Mouse (Mus musculus) kidney, postnatal 0 days (tissue): ENCODE measurements around the gene Map4k1. TPM values are rescaled to one million over a fixed set of nuclear protein-coding genes. Genes with fewer than 3 reads are reported as not detected.

ENCODE experiments used
- ATAC-seq: fragments of 200-750 bp; cut with Nextera tagmentation; replicated peaks from 2 replicates; pipeline ENCODE4 v1.8.0; 2017; ENCODE audit warnings: low read depth, moderate number of reproducible peaks, moderate TSS enrichment, moderate library complexity; ENCODE audit not compliant: low FRiP score
- DNase-seq: peaks from one replicate; pipeline ENCODE4 v3.0.0-alpha.2; 2016; ENCODE audit warnings: low spot score
- H3K27ac ChIP-seq: fragments of 300-500 bp; sonication (generic); 2 replicates; pipeline ENCODE4 v1.5.1; 2014; ENCODE audit warnings: mild to moderate bottlenecking
- H3K27me3 ChIP-seq: fragments of 300-500 bp; sonication (generic); 2 replicates; pipeline ENCODE4 v1.6.1; 2014; ENCODE audit warnings: low read length, mixed read lengths; ENCODE audit not compliant: insufficient read depth
- H3K36me3 ChIP-seq: fragments of 300-500 bp; sonication (generic); 2 replicates; pipeline ENCODE4 v1.6.1; 2014; ENCODE audit warnings: low read length, mixed read lengths; ENCODE audit not compliant: insufficient read depth
- H3K4me1 ChIP-seq: fragments of 300-500 bp; sonication (generic); replicated peaks from 2 replicates; pipeline ENCODE4 v1.6.1; 2014; ENCODE audit warnings: antibody characterized with exemption, low read length, mixed read lengths; ENCODE audit not compliant: insufficient read depth
- H3K4me2 ChIP-seq: fragments of 300-500 bp; sonication (generic); 2 replicates; pipeline ENCODE4 v1.6.1; 2014; ENCODE audit warnings: mild to moderate bottlenecking, low read length, moderate library complexity, mixed read lengths
- H3K4me3 ChIP-seq: fragments of 300-500 bp; sonication (generic); replicated peaks from 2 replicates; pipeline ENCODE4 v1.5.1; 2014; ENCODE audit warnings: low read depth, low read length
- H3K9ac ChIP-seq: fragments of 300-500 bp; sonication (generic); 2 replicates; pipeline ENCODE4 v1.6.1; 2014; ENCODE audit warnings: low read depth, low read length
- H3K9me3 ChIP-seq: fragments of 300-500 bp; sonication (generic); replicated peaks from 2 replicates; pipeline ENCODE4 v1.6.1; 2016; ENCODE audit warnings: low read length, inconsistent platforms, mixed read lengths
- CTCF ChIP-seq: IDR thresholded peaks from 2 replicates; pipeline ENCODE4 v1.5.1; 2016; ENCODE audit warnings: antibody characterized with exemption, low read depth, mild to moderate bottlenecking, moderate library complexity
- WGBS: fragments of 180-500 bp; shearing (Covaris S2); extraction: QIAGEN DNeasy Blood & Tissue Kit; methylation state at CpG from one replicate; pipeline ENCODE4 v1.1.7; 2014; 5-methylcytosine and 5-hydroxymethylcytosine counted together
- polyA plus RNA-seq: library from polyadenylated mRNA; unstranded; fragments of >200 nt; fragmentation: Nextera tagmentation; extraction: Ambion mirVana; gene quantifications from 2 replicates; pipeline ENCODE4 v1.2.1, GENCODE M21; 2015

Map4k1 gene
- polyA plus RNA-seq, 1 experiment from 2014 or later, result 7.6 TPM

DNA sequence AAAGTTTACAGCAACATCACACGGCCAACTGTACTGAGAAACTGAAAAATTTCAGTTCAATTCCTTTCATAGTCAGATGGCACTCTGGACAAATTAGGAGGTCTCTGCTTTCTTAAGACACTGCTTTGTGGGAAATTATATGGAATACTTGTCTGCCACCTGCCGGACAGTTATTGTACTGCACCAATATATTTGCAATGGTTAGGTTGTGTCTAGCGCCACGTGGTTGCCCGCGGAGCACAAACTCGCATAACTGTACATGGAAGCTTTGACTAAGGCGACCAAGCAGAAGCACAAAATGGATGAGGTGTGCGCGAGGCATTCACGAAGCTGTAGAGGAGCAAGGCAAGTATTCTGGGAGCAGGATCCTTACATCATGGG lies 57.7 kb downstream of the Map4k1 start:
- TF ChIP-seq CTCF, result peak; percentile 98
- Histone ChIP-seq H3K9ac (no peak overlapping the region), H3K27ac (no peak overlapping the region), H3K4me2 (peak overlapping the region; percentile 61), H3K4me1 (peaks cover 14% of the 10 kb centered on the region; the same call in 1 of the 2 replicates), H3K9me3 (no peaks in the 10 kb centered on the region), H3K36me3 (no peaks in the 10 kb centered on the region), H3K27me3 (no peaks in the 10 kb centered on the region), H3K4me3 (peak overlapping the region; percentile 23)
- 1% methylated on average over 11 of the region's 11 CpGs for WGBS
- peak; percentile 94 for DNase-seq
- 0 out of 2 replicates have a peak, but pooled peaks have one; percentile 25 for ATAC-seq

DNA sequence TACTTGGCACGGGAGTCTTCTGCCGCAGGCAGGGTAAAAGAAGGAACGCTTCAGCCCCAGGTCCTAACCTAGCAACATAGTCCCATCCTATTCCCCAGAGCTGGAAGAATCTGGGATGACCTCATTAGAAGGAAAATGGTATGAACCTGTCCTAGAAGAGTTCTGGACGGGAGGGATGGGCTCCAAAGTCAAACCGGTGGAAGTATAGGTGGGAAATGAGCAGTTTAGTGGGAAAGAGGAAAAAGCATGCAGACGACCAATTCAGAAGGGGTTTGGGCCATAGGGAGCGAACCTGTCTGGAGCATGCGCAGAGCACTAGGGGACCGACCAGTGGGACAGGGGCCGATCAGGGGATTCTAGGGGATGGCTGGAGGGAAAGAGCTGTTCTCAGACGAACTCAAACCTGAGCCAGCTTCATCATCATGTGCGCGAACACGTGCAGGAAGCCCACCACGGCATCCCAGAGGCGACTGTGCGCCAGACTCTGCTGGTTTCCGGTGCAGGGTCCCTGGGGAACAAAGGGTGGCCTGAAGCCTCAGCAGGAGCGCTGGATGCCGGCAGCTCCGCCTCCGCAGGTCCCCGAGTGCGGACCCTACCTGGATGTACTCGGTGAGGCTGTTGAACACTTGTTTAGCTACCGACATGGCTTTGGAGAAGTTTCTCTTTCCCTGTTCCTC lies 58.3 kb downstream of the Map4k1 start:
- 1% methylated on average over 26 of the region's 26 CpGs for whole genome bisulfite sequencing
- no peak overlapping the region for H3K27ac ChIP-seq
- no peak for ATAC-seq

DNA sequence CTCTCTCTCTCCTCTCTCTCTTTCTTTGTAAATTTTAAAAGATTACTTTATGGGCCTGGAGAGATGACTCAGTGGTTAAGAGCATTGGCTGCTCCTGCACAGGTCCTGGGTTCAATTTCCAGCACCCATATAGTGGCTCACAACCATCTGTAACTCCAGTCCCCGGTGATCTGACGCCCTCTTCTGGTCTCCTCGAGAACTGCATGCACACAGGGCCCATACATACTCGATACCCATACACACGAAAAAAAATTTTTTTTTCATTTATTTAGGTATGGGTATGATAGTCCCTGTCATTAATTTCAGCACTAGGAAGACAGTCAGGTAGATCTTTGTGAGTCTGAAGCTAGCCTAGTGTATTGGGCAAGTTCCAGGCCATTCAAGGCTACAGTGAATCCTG lies 59.3 kb downstream of the Map4k1 start:
- 84% methylated on average over 5 of the region's 5 CpGs for WGBS
- H3K4me1 ChIP-seq, result peaks cover 14% of the 10 kb centered on the region; the same call in 1 of the 2 replicates
- H3K27ac ChIP-seq, result no peak overlapping the region
- no peaks in the 10 kb centered on the region for H3K9me3 ChIP-seq
- no peak for ATAC-seq
- no peaks in the 10 kb centered on the region for H3K36me3 ChIP-seq
- DNase-seq, result no peak
- no peaks in the 10 kb centered on the region for H3K27me3 ChIP-seq
- peak; percentile 37; the same call in 1 of the 2 replicates for TF ChIP-seq CTCF
- H3K9ac ChIP-seq, result no peak overlapping the region
- H3K4me2 ChIP-seq, result no peak overlapping the region
- no peak overlapping the region for H3K4me3 ChIP-seq

More for the DNA sequence above, 58.3 kb downstream of the Map4k1 start:
- peak overlapping the region; percentile 51 for H3K9ac ChIP-seq
- H3K27me3 ChIP-seq, result no peaks in the 10 kb centered on the region
- peak overlapping the region; percentile 61 for H3K4me2 ChIP-seq
- H3K9me3 ChIP-seq, result no peaks in the 10 kb centered on the region
- no peak for TF ChIP-seq CTCF
- H3K4me3 ChIP-seq, result peak overlapping the region; percentile 23
- peak; percentile 35 for DNase-seq
- peaks cover 14% of the 10 kb centered on the region; the same call in 1 of the 2 replicates for H3K4me1 ChIP-seq
- H3K36me3 ChIP-seq, result no peaks in the 10 kb centered on the region

DNA sequence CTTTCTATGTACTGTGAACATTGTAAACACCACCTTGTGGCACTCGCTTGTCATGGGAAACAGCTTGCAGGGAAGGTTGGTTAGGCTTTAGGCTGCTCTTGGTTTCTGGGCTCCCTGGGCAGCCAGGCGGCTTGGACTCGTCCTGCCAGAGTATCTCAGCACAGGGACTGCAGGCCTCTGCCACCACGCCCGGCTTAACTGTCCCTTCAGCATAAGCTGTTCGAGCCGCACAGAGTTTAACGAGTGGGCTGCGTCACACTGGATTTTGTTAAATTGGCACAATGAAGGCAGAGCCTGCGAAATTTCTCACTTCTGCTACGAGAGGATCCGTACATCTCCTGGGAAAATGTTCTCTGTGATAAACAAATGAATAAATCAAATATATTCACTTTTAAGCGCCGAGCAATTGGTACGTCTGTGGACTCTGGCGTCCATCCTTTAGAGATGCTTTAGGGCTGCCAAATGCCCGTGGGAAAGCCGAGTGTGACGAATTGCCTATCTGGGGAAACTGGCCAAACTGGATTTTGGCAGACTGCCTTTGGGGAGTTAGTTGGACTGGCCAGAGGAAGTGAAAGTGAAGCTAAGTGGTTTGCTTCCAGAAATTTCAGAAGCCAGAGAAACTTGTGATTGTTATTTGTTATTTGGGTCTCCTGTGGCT lies 61.3 kb downstream of the Map4k1 start:
- Histone ChIP-seq H3K4me1 (peaks cover 14% of the 10 kb centered on the region; the same call in 1 of the 2 replicates), H3K9ac (no peak overlapping the region), H3K36me3 (no peaks in the 10 kb centered on the region), H3K27ac (peak overlapping the region; percentile 56), H3K27me3 (no peaks in the 10 kb centered on the region), H3K4me3 (no peak overlapping the region), H3K9me3 (no peaks in the 10 kb centered on the region), H3K4me2 (peak overlapping the region; percentile 35)
- WGBS, result 45% methylated on average over 19 of the region's 19 CpGs
- TF ChIP-seq CTCF, result peak; percentile 26; the same call in 1 of the 2 replicates
- ATAC-seq (no peak), DNase-seq (peak; percentile 80)

DNA sequence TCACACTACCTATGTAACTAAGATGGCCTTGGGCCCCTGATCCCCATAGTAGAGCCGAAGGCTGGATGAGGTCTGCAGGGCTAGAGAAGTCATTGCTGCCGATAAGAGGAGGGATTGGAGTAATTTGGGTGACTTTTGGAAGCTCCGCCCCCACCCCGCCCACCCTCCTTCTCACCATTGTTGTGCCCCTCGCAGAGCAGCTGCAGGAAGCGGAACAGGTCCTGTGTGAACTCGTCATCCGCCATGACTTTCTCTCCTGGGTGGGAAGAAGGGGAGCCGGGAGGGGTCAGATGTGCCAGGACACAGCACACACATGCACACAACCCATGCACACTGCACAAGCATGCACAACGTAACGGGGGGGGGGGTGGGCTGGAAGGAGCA lies 61.8 kb downstream of the Map4k1 start:
- H3K4me1 ChIP-seq, result peaks cover 14% of the 10 kb centered on the region; the same call in 1 of the 2 replicates
- no peak for TF ChIP-seq CTCF
- H3K9ac ChIP-seq, result no peak overlapping the region
- no peaks in the 10 kb centered on the region for H3K9me3 ChIP-seq
- peak; percentile 35 for DNase-seq
- 44% methylated on average over 11 of the region's 11 CpGs for WGBS
- H3K36me3 ChIP-seq, result no peaks in the 10 kb centered on the region
- no peaks in the 10 kb centered on the region for H3K27me3 ChIP-seq
- H3K4me3 ChIP-seq, result no peak overlapping the region
- peak overlapping the region; percentile 56 for H3K27ac ChIP-seq
- ATAC-seq, result no peak; the same call in 1 of the 2 replicates
- H3K4me2 ChIP-seq, result peak overlapping the region; percentile 35; the same call in 1 of the 2 replicates

DNA sequence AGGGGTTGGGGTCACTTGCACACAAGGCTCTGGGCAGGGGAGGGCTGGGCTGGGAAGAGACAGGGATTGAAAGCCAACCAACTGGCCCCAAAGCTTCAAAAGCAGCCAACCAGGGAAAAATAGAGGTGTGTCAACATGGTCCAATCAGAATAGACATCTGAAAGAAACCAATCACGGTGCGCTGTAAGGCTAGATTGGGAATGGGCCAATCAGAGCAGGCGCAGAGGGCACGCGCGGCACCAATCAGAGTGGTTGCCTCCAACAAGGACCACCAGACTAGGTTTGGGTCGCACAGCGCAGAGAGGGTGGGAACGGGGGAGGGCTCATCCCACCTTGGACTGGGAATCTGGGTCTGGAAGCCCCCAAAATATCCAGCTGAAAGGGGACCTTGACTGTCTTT lies 62.5 kb downstream of the Map4k1 start:
- ATAC-seq (peak; percentile 43; the same call in 1 of the 2 replicates), DNase-seq (peak; percentile 27)
- H3K4me2 ChIP-seq, result no peak overlapping the region

More for the DNA sequence above, 62.5 kb downstream of the Map4k1 start:
- H3K4me1 ChIP-seq, result peaks cover 14% of the 10 kb centered on the region; the same call in 1 of the 2 replicates
- no peaks in the 10 kb centered on the region for H3K9me3 ChIP-seq
- TF ChIP-seq CTCF, result no peak
- H3K9ac ChIP-seq, result no peak overlapping the region
- no peaks in the 10 kb centered on the region for H3K36me3 ChIP-seq
- no peak overlapping the region for H3K27ac ChIP-seq
- no peaks in the 10 kb centered on the region for H3K27me3 ChIP-seq
- WGBS, result 65% methylated on average over 9 of the region's 9 CpGs
- H3K4me3 ChIP-seq, result no peak overlapping the region
